Mouse (Mus musculus): ENCODE data around the gene Shisa2.

Shisa2 gene

GRCm38 (mm10) chr14:59632067-59632466 is 7.0 kb downstream of the Shisa2 start:
- DNase-seq (ENCODE audit: low read depth) = no peak

- DNase-seq (ENCODE audit: low read depth) = no peak
Observed at GRCm38 (mm10) chr14:59633295-59633898, 8.3 kb downstream of the Shisa2 start.

GRCm38 (mm10) chr14:59633988-59634387 is 8.9 kb downstream of the Shisa2 start:
- no peak for DNase-seq (ENCODE audit: low read depth)

GRCm38 (mm10) chr14:59638906-59639703 is 14.0 kb downstream of the Shisa2 start:
- no peak for DNase-seq (ENCODE audit: low read depth)

- DNase-seq (ENCODE audit: low read depth) = no peak
Observed at GRCm38 (mm10) chr14:59641856-59642255, 16.7 kb downstream of the Shisa2 start.

- DNase-seq (ENCODE audit: low read depth) = peak; percentile 58
Observed at GRCm38 (mm10) chr14:59643582-59643981, 18.5 kb downstream of the Shisa2 start.

- no peak for DNase-seq (ENCODE audit: low read depth)
Observed at GRCm38 (mm10) chr14:59644166-59644565, 19.1 kb downstream of the Shisa2 start.

- no peak for DNase-seq (ENCODE audit: low read depth)
Observed at GRCm38 (mm10) chr14:59644896-59645295, 19.8 kb downstream of the Shisa2 start.

GRCm38 (mm10) chr14:59646826-59647697 is 22.0 kb downstream of the Shisa2 start:
- no peak for DNase-seq (ENCODE audit: low read depth)

GRCm38 (mm10) chr14:59648611-59649010 is 23.5 kb downstream of the Shisa2 start:
- no peak for DNase-seq (ENCODE audit: low read depth)

GRCm38 (mm10) chr14:59649337-59649736 is 24.2 kb downstream of the Shisa2 start:
- no peak for DNase-seq (ENCODE audit: low read depth)

- no peak for DNase-seq (ENCODE audit: low read depth)
Observed at GRCm38 (mm10) chr14:59656591-59656990, 31.5 kb downstream of the Shisa2 start.

GRCm38 (mm10) chr14:59657098-59657497 is 32.0 kb downstream of the Shisa2 start:
- no peak for DNase-seq (ENCODE audit: low read depth)

- no peak for DNase-seq (ENCODE audit: low read depth)
Observed at GRCm38 (mm10) chr14:59672893-59673515, 47.9 kb downstream of the Shisa2 start.

- no peak for DNase-seq (ENCODE audit: low read depth)
Observed at GRCm38 (mm10) chr14:59674556-59674955, 49.4 kb downstream of the Shisa2 start.

- no peak for DNase-seq (ENCODE audit: low read depth)
Observed at GRCm38 (mm10) chr14:59675330-59675729, 50.2 kb downstream of the Shisa2 start.

GRCm38 (mm10) chr14:59677598-59678003 is 52.5 kb downstream of the Shisa2 start:
- DNase-seq (ENCODE audit: low read depth) = no peak
